ENCODE assay signal across 9 mouse cellular contexts in the genomic region with DNA sequence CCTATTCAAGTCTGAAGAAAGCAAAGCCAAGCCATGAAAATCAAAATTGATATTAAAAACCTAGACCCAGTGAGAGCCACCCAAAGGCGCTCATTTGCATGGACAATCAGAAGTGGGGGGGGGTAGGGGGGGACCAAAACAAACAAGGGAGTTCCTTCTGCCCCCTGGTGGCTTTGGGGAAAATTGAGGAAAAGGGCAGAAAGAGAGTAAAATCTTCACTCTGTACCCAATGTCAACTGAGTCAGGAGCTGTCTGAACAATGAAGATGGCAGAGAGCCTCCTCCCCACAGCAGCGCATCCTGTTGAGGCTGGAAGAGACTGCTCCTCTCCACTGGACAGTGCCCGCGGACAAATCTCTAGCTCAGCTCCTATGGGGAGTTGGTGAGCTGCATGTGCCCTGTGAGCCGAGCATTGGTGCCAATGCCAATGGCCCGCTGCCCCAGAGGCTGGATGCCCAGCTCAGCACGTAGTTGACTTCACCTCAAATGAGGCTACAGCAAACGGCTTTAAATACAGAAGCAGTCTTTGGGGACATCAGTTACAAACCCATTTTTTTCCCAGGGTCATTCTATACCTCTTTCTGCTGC.
DNase-seq lines count a peak whose midpoint lies in the region; ATAC-seq and TF ChIP-seq lines count a peak whose summit lies in the region.
"Had no signal": no experiment of that assay in that cellular context is flagged by ENCODE, and none has a peak within 500 bp of the region (broad histone marks: within the 10 kb centered on the region; RNA-seq: fewer than 3 reads in every experiment).

No protein-coding gene starts in this region.

- TF ChIP-seq CTCF in intestine, postnatal 0 days (IDR thresholded peaks at IDR 0.05; ENCODE audit: low read depth): peak; percentile 54
- peak in 1 of 2 experiments; percentile 42; a peak in 2 of 4 replicates for TF ChIP-seq CTCF in CH12.LX (conservative IDR thresholded peaks at IDR 0.05 in 1 of 2, IDR thresholded peaks at IDR 0.05 in 1 of 2; ENCODE audit: low read depth in 2 of 2, low read length in 2 of 2)

- 85% methylated on average over 8 of the region's 8 CpGs for WGBS in intestine, postnatal 0 days
- WGBS in intestine, embryonic 16.5 days: 84% methylated on average over 8 of the region's 8 CpGs
- 73% methylated on average over 8 of the region's 8 CpGs for WGBS in neural tube, embryonic 13.5 days

- H3K9me3 ChIP-seq in intestine, postnatal 0 days (ENCODE audit: control insufficient read depth): no peaks in the 10 kb centered on the region
- no peaks in the 10 kb centered on the region for H3K9me3 ChIP-seq in intestine, embryonic 16.5 days (ENCODE audit: control insufficient read depth, low read length)
- peaks cover 2% of the 10 kb centered on the region for H3K9me3 ChIP-seq in CH12.LX (replicated peaks; ENCODE audit: low read length)
- H3K9me3 ChIP-seq in neural tube, embryonic 13.5 days: no peaks in the 10 kb centered on the region
- H3K9me3 ChIP-seq: limb, embryonic 12.5 days had no signal

- ATAC-seq in intestine, postnatal 0 days: no peak
- ATAC-seq in intestine, embryonic 16.5 days: no peak
- no peak for ATAC-seq in neural tube, embryonic 13.5 days (ENCODE audit: low read depth)

- no peak for TF ChIP-seq POLR2A in CH12.LX (IDR thresholded peaks at IDR 0.05; ENCODE audit: low read depth, low read length)

- no peak overlapping the region for H3K4me3 ChIP-seq in intestine, postnatal 0 days (ENCODE audit: low read depth, low read length)
- no peak overlapping the region for H3K4me3 ChIP-seq in intestine, embryonic 16.5 days (ENCODE audit: low read length)
- no peak overlapping the region for H3K4me3 ChIP-seq in CH12.LX (replicated peaks in 1 of 3; ENCODE audit: low read depth in 2 of 3, low read length in 2 of 3, poor library complexity in 1 of 3)
- H3K4me3 ChIP-seq in neural tube, embryonic 13.5 days: no peak overlapping the region
- H3K4me3 ChIP-seq: limb, embryonic 12.5 days had no signal

- H3K4me2 ChIP-seq in intestine, postnatal 0 days (replicated peaks; ENCODE audit: low read depth): no peak overlapping the region
- no peak overlapping the region for H3K4me2 ChIP-seq in intestine, embryonic 16.5 days (ENCODE audit: low read depth, low read length)
- no peak overlapping the region for H3K4me2 ChIP-seq in CH12.LX (ENCODE audit: insufficient read depth, low read depth, poor library complexity, severe bottlenecking)
- no peak overlapping the region for H3K4me2 ChIP-seq in neural tube, embryonic 13.5 days
- H3K4me2 ChIP-seq: limb, embryonic 12.5 days had no signal

- TF ChIP-seq EP300 in CH12.LX (IDR thresholded peaks at IDR 0.05; ENCODE audit: low read length): no peak

- TF ChIP-seq RAD21 in CH12.LX (IDR thresholded peaks at IDR 0.05; ENCODE audit: low read depth, low read length): no peak; the same call in 1 of the 2 replicates

- H3K27me3 ChIP-seq in intestine, postnatal 0 days (replicated peaks; ENCODE audit: control insufficient read depth, insufficient read depth, low read length): no peaks in the 10 kb centered on the region
- H3K27me3 ChIP-seq in intestine, embryonic 16.5 days (replicated peaks; ENCODE audit: control insufficient read depth, insufficient read depth, low read length): no peaks in the 10 kb centered on the region
- H3K27me3 ChIP-seq in CH12.LX (replicated peaks): no peaks in the 10 kb centered on the region
- no peaks in the 10 kb centered on the region for H3K27me3 ChIP-seq in neural tube, embryonic 13.5 days
- H3K27me3 ChIP-seq: limb, embryonic 12.5 days had no signal

- no peaks in the 10 kb centered on the region for H3K36me3 ChIP-seq in intestine, postnatal 0 days (ENCODE audit: control insufficient read depth, insufficient read depth)
- H3K36me3 ChIP-seq in intestine, embryonic 16.5 days (ENCODE audit: control insufficient read depth, insufficient read depth, low read length): no peaks in the 10 kb centered on the region
- H3K36me3 ChIP-seq in CH12.LX (replicated peaks in 1 of 2; ENCODE audit: control insufficient read depth in 1 of 2, insufficient read depth in 1 of 2, low read length in 1 of 2): no peaks in the 10 kb centered on the region
- peaks cover 6% of the 10 kb centered on the region; the same call in 1 of the 2 replicates for H3K36me3 ChIP-seq in neural tube, embryonic 13.5 days

- H3K4me1 ChIP-seq in intestine, postnatal 0 days (replicated peaks; ENCODE audit: control insufficient read depth, insufficient read depth, low read length): no peaks in the 10 kb centered on the region
- H3K4me1 ChIP-seq in intestine, embryonic 16.5 days (ENCODE audit: control insufficient read depth, insufficient read depth, low read length): no peaks in the 10 kb centered on the region
- H3K4me1 ChIP-seq in CH12.LX (ENCODE audit: control insufficient read depth in 1 of 2, insufficient read depth in 2 of 2): no peaks in the 10 kb centered on the region
- H3K4me1 ChIP-seq in neural tube, embryonic 13.5 days (replicated peaks): peaks cover 18% of the 10 kb centered on the region
- H3K4me1 ChIP-seq: limb, embryonic 12.5 days had no signal

- in situ Hi-C loops in CH12.LX (cut with MboI; ENCODE audit: low pct_ligation_motif_present, low pct_unique_long_range_greater_than_20kb, low sequenced_read_pairs): no loop called here

- dilution Hi-C loops in CH12.LX (cut with MboI; ENCODE audit: extremely low pct_ligation_motif_present, extremely low pct_unique_long_range_greater_than_20kb, low sequenced_read_pairs): no loop called here

- no peak overlapping the region for H3K9ac ChIP-seq in intestine, postnatal 0 days (ENCODE audit: low read depth, low read length)
- H3K9ac ChIP-seq in intestine, embryonic 16.5 days (ENCODE audit: low read depth, low read length): no peak overlapping the region
- H3K9ac ChIP-seq in CH12.LX (ENCODE audit: insufficient read depth, low read depth): no peak overlapping the region
- H3K9ac ChIP-seq in neural tube, embryonic 13.5 days: no peak overlapping the region
- H3K9ac ChIP-seq: limb, embryonic 12.5 days had no signal

- no peak overlapping the region for H3K27ac ChIP-seq in intestine, postnatal 0 days (ENCODE audit: low read depth, low read length)
- no peak overlapping the region for H3K27ac ChIP-seq in intestine, embryonic 16.5 days (ENCODE audit: low read length)
- no peak overlapping the region for H3K27ac ChIP-seq in CH12.LX (ENCODE audit: insufficient read depth, low read depth)
- peak overlapping the region; percentile 55; the same call in 1 of the 2 replicates for H3K27ac ChIP-seq in neural tube, embryonic 13.5 days (replicated peaks)
- H3K27ac ChIP-seq: limb, embryonic 12.5 days had no signal

- H3K79me2 ChIP-seq in CH12.LX (replicated peaks; ENCODE audit: control insufficient read depth, extremely low read depth, insufficient read depth, poor library complexity, severe bottlenecking): no peaks in the 10 kb centered on the region

- DNase-seq in CH12.LX (ENCODE audit: extremely low read depth): peak; percentile 3
- DNase-seq in adrenal gland, postnatal 25 days: peak; percentile 31
- peak; percentile 37 for DNase-seq in gastrocnemius, postnatal 10 days
- DNase-seq in embryo, embryonic 10.5 days (ENCODE audit: low spot score): no peak
- no peak for DNase-seq in urinary bladder, postnatal 25 days (ENCODE audit: low spot score)

TF ChIP-seq in CH12.LX, 34 proteins besides CTCF, POLR2A, EP300 and RAD21:
- TF ChIP-seq SMC3 (IDR thresholded peaks at IDR 0.05; ENCODE audit: low read depth, low read length) (peak; percentile 36), KAT2A (IDR thresholded peaks at IDR 0.05; ENCODE audit: insufficient replicate concordance, low read length) (no peak)

Comparison
In these comparisons a context has a peak if more than half of its experiments do, and no peak if none do; other contexts are left out.
1. DNase-seq: peak in CH12.LX (single experiment), adrenal gland, postnatal 25 days (single experiment) and gastrocnemius, postnatal 10 days (single experiment); none in embryo, embryonic 10.5 days (single experiment) and urinary bladder, postnatal 25 days (single experiment).